ENCODE assay signal across 16 mouse cellular contexts in the genomic region with DNA sequence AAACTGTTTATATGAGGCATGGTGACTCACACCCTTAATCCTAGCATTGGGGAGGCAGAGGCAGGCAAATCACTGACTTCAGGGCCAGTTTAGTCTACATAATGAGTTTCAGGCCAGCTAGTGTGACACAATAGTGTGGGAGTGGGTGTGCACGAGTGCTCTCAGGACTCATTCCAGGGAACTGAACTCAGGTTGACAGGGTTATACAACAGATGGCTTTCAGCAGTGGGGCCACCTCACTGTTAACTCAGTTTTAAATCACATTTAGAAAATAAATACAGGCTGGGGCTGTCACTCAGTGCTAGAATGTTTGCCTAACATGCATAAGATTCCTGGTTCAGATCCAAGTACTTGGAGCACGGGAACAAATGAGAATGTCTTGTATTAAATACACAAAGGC. TPM values are rescaled to one million over a fixed set of nuclear protein-coding genes. Genes with fewer than 3 reads are reported as not detected.
A peak's percentile ranks its signal among the peaks of the same experiment; 100 is the strongest.
DNase-seq lines count a peak whose midpoint lies in the region; ATAC-seq and TF ChIP-seq lines count a peak whose summit lies in the region.
"Had no signal": no experiment of that assay in that cellular context is flagged by ENCODE, and none has a peak within 500 bp of the region (broad histone marks: within the 10 kb centered on the region; RNA-seq: fewer than 3 reads in every experiment).

No protein-coding gene starts in this region.

- no peaks in the 10 kb centered on the region for H3K27me3 ChIP-seq in kidney, embryonic 15.5 days
- H3K27me3 ChIP-seq in lung, embryonic 14.5 days (ENCODE audit: insufficient read depth, low read length), result no peaks in the 10 kb centered on the region
- H3K27me3 ChIP-seq in myocyte (ENCODE audit: control insufficient read depth, insufficient read depth, insufficient read length), result no peaks in the 10 kb centered on the region
- H3K27me3 ChIP-seq: CH12.LX; embryonic facial prominence, embryonic 12.5 days; hindbrain, embryonic 13.5 days; midbrain, embryonic 15.5 days had no signal

- intact Hi-C loops in heart, postnatal 25 days (cut with DNase I), result no loop called here

- no peak; the same call in 1 of the 2 replicates for ATAC-seq in kidney, embryonic 15.5 days (replicated peaks; ENCODE audit: low FRiP score)
- ATAC-seq in lung, embryonic 14.5 days (ENCODE audit: insufficient read depth), result peak; percentile 66
- ATAC-seq: midbrain, embryonic 15.5 days had no signal

- no peaks in the 10 kb centered on the region for H3K79me2 ChIP-seq in myocyte (ENCODE audit: control insufficient read depth, insufficient read depth)

- no peak overlapping the region for H3K9ac ChIP-seq in kidney, embryonic 15.5 days
- no peak overlapping the region for H3K9ac ChIP-seq in lung, embryonic 14.5 days
- H3K9ac ChIP-seq: embryonic facial prominence, embryonic 12.5 days; hindbrain, embryonic 13.5 days; midbrain, embryonic 15.5 days had no signal

- H3K9me3 ChIP-seq in kidney, embryonic 15.5 days (replicated peaks), result no peaks in the 10 kb centered on the region
- no peaks in the 10 kb centered on the region for H3K9me3 ChIP-seq in lung, embryonic 14.5 days (ENCODE audit: low read depth, low read length)
- H3K9me3 ChIP-seq: embryonic facial prominence, embryonic 12.5 days; hindbrain, embryonic 13.5 days; midbrain, embryonic 15.5 days had no signal

- DNase-seq in kidney, postnatal 25 days, result no peak
- DNase-seq in NIH3T3 (ENCODE audit: low read depth), result peak; percentile 80
- peak; percentile 28 for DNase-seq in lung, embryonic 14.5 days
- DNase-seq in gastrocnemius, adult 18-20 months (ENCODE audit: low spot score), result no peak
- DNase-seq in heart, postnatal 25 days (ENCODE audit: low spot score), result no peak
- DNase-seq: cerebellum, adult 11 months; cerebellum, postnatal 25 days; heart, adult 2 months; kidney, adult 11 months; right cerebral cortex, postnatal 14 days had no signal

- H3K27ac ChIP-seq in kidney, embryonic 15.5 days, result peak overlapping the region; percentile 28
- H3K27ac ChIP-seq in lung, embryonic 14.5 days (ENCODE audit: low read depth), result no peak overlapping the region
- H3K27ac ChIP-seq: embryonic facial prominence, embryonic 12.5 days; heart, adult 2 months; hindbrain, embryonic 13.5 days; midbrain, embryonic 15.5 days had no signal

- no peak overlapping the region for H3K4me2 ChIP-seq in kidney, embryonic 15.5 days
- H3K4me2 ChIP-seq in lung, embryonic 14.5 days, result no peak overlapping the region
- no peak overlapping the region for H3K4me2 ChIP-seq in myocyte (ENCODE audit: low read depth)
- H3K4me2 ChIP-seq: embryonic facial prominence, embryonic 12.5 days; hindbrain, embryonic 13.5 days; midbrain, embryonic 15.5 days had no signal

- no peak overlapping the region for H3K4me3 ChIP-seq in kidney, embryonic 15.5 days (replicated peaks)
- no peak overlapping the region for H3K4me3 ChIP-seq in lung, embryonic 14.5 days (ENCODE audit: low read depth, low read length)
- no peak overlapping the region for H3K4me3 ChIP-seq in myocyte
- H3K4me3 ChIP-seq: embryonic facial prominence, embryonic 12.5 days; heart, adult 2 months; hindbrain, embryonic 13.5 days; midbrain, embryonic 15.5 days had no signal

- WGBS in kidney, embryonic 15.5 days, result 35% methylated on average over 2 of the region's 2 CpGs
- WGBS in lung, embryonic 14.5 days, result 50% methylated on average over 2 of the region's 2 CpGs

- TF ChIP-seq POLR2A in myocyte (IDR thresholded peaks at IDR 0.05; ENCODE audit: insufficient read length, low read depth), result no peak

- peaks cover 90% of the 10 kb centered on the region for H3K36me3 ChIP-seq in kidney, embryonic 15.5 days
- peaks cover 70% of the 10 kb centered on the region for H3K36me3 ChIP-seq in lung, embryonic 14.5 days (ENCODE audit: insufficient read depth)
- H3K36me3 ChIP-seq in myocyte (ENCODE audit: control insufficient read depth, insufficient read depth), result peaks cover 46% of the 10 kb centered on the region

- H3K4me1 ChIP-seq in kidney, embryonic 15.5 days, result 0 out of 2 replicates have a peak, but pooled peaks cover 5% of the 10 kb centered on the region
- no peaks in the 10 kb centered on the region for H3K4me1 ChIP-seq in lung, embryonic 14.5 days (ENCODE audit: insufficient read depth)
- H3K4me1 ChIP-seq: embryonic facial prominence, embryonic 12.5 days; hindbrain, embryonic 13.5 days; midbrain, embryonic 15.5 days had no signal

- no peak for TF ChIP-seq CTCF in lung, embryonic 14.5 days (IDR thresholded peaks at IDR 0.05; ENCODE audit: low read depth)

- no peak overlapping the region for H3ac ChIP-seq in myocyte (ENCODE audit: control insufficient read depth, insufficient read length)

TF ChIP-seq in myocyte, 11 proteins besides CTCF, POLR2A, EP300 and RAD21:
- no peak for TF ChIP-seq SRF (IDR thresholded peaks at IDR 0.05; ENCODE audit: control insufficient read depth, insufficient read length, low read depth)
- peak; percentile 25 to 87 (median 83) for TF ChIP-seq MYOD1 (IDR thresholded peaks at IDR 0.05; ENCODE audit: control insufficient read depth in 1 of 3, insufficient read length in 2 of 3, low read depth in 2 of 3)
- TF ChIP-seq POLR2AphosphoS2 (IDR thresholded peaks at IDR 0.05; ENCODE audit: insufficient read length, low read depth), result no peak
TF ChIP-seq in myocyte: peak in this region for 1.

RNA-seq across cellular contexts. Expression of gene Emc4, which starts 8.2 kb away (rescaled TPM):
- polyA plus RNA-seq in kidney, embryonic 15.5 days (2015; fragmentation: Nextera tagmentation; extraction: Ambion mirVana), result 120 and 123 TPM in 2 replicates
- polyA plus RNA-seq in lung, embryonic 14.5 days (2014; fragmentation: Nextera tagmentation; extraction: Ambion mirVana), result 91.3 and 93.3 TPM in 2 replicates
- 184 TPM for polyA plus RNA-seq in myocyte (2012; fragmentation: generic; extraction: Trizol)
- total RNA-seq in gastrocnemius, adult 18-20 months (2021), result 10 to 100 TPM; 72.7 to 77.9 TPM
- 10 to 100 TPM; 60.5 to 61.0 TPM for total RNA-seq in heart, postnatal 25 days (2021)

RNA-seq across cellular contexts. Expression of gene Katnbl1, which starts 19.4 kb away (rescaled TPM):
- polyA plus RNA-seq in kidney, embryonic 15.5 days (2015; fragmentation: Nextera tagmentation; extraction: Ambion mirVana), result 38.4 and 42.3 TPM in 2 replicates
- 44.0 and 44.6 TPM in 2 replicates for polyA plus RNA-seq in lung, embryonic 14.5 days (2014; fragmentation: Nextera tagmentation; extraction: Ambion mirVana)
- polyA plus RNA-seq in myocyte (2012; fragmentation: generic; extraction: Trizol), result 9.0 TPM
- 1 to 10 TPM; 2.7 to 3.2 TPM for total RNA-seq in gastrocnemius, adult 18-20 months (2021)
- total RNA-seq in heart, postnatal 25 days (2021), result 1 to 10 TPM; 4.6 to 4.7 TPM

Comparison
In these comparisons a context has a peak if more than half of its experiments do, and no peak if none do; other contexts are left out.
1. DNase-seq: peak in NIH3T3 (single experiment) and lung, embryonic 14.5 days (single experiment); none in kidney, postnatal 25 days (0 of 2), gastrocnemius, adult 18-20 months (single experiment) and heart, postnatal 25 days (single experiment).